27 mouse cellular contexts compared by ENCODE assay signal in genomic region chr19:60325612-60326011, GRCm38 (mm10).
DNase-seq lines count a peak whose midpoint lies in the region; ATAC-seq and TF ChIP-seq lines count a peak whose summit lies in the region.
"Had no signal": no experiment of that assay in that cellular context is flagged by ENCODE, and none has a peak within 500 bp of the region (broad histone marks: within the 10 kb centered on the region; RNA-seq: fewer than 3 reads in every experiment).

No protein-coding gene starts in this region.

- peak overlapping the region; percentile 32; the same call in 1 of the 2 replicates for H3K27ac ChIP-seq in hindbrain, embryonic 14.5 days
- H3K27ac ChIP-seq in hindbrain, embryonic 13.5 days, result no peak overlapping the region
- no peak overlapping the region for H3K27ac ChIP-seq in liver, adult 2 months (replicated peaks; ENCODE audit: insufficient read depth, low read depth, low read length)
- no peak overlapping the region for H3K27ac ChIP-seq in liver, embryonic 11.5 days (ENCODE audit: low read depth, low read length)
- no peak overlapping the region for H3K27ac ChIP-seq in liver, postnatal 0 days (ENCODE audit: low read depth)
- H3K27ac ChIP-seq in liver, embryonic 12.5 days, result no peak overlapping the region
- H3K27ac ChIP-seq: embryonic facial prominence, embryonic 13.5 days; embryonic facial prominence, embryonic 15.5 days; forebrain, embryonic 13.5 days; forebrain, embryonic 15.5 days had no signal

- no peak overlapping the region for H3K4me2 ChIP-seq in hindbrain, embryonic 14.5 days (replicated peaks)
- no peak overlapping the region for H3K4me2 ChIP-seq in hindbrain, embryonic 13.5 days
- no peak overlapping the region for H3K4me2 ChIP-seq in liver, embryonic 11.5 days
- H3K4me2 ChIP-seq in liver, postnatal 0 days (ENCODE audit: low read depth, low read length), result no peak overlapping the region
- no peak overlapping the region for H3K4me2 ChIP-seq in liver, embryonic 12.5 days
- H3K4me2 ChIP-seq: embryonic facial prominence, embryonic 13.5 days; embryonic facial prominence, embryonic 15.5 days; forebrain, embryonic 13.5 days; forebrain, embryonic 15.5 days had no signal

- no peaks in the 10 kb centered on the region for H3K9me3 ChIP-seq in hindbrain, embryonic 14.5 days (ENCODE audit: control insufficient read depth, low read length)
- H3K9me3 ChIP-seq in hindbrain, embryonic 13.5 days, result no peaks in the 10 kb centered on the region
- H3K9me3 ChIP-seq in liver, embryonic 11.5 days (ENCODE audit: control insufficient read depth, low read length), result no peaks in the 10 kb centered on the region
- no peaks in the 10 kb centered on the region for H3K9me3 ChIP-seq in liver, postnatal 0 days (ENCODE audit: low read length)
- H3K9me3 ChIP-seq in liver, embryonic 12.5 days (replicated peaks), result no peaks in the 10 kb centered on the region
- H3K9me3 ChIP-seq: embryonic facial prominence, embryonic 13.5 days; embryonic facial prominence, embryonic 15.5 days; forebrain, embryonic 13.5 days; forebrain, embryonic 15.5 days; G1E had no signal

- H3K79me2 ChIP-seq in liver, adult 2 months (ENCODE audit: control insufficient read depth, insufficient read depth, low read length), result no peaks in the 10 kb centered on the region

- H3K27me3 ChIP-seq in hindbrain, embryonic 14.5 days (ENCODE audit: control insufficient read depth, insufficient read depth, low read length), result no peaks in the 10 kb centered on the region
- no peaks in the 10 kb centered on the region for H3K27me3 ChIP-seq in hindbrain, embryonic 13.5 days
- H3K27me3 ChIP-seq in liver, adult 2 months (ENCODE audit: control insufficient read depth, insufficient read depth, low read length), result no peaks in the 10 kb centered on the region
- no peaks in the 10 kb centered on the region for H3K27me3 ChIP-seq in liver, embryonic 11.5 days (replicated peaks; ENCODE audit: control insufficient read depth, insufficient read depth, low read length)
- no peaks in the 10 kb centered on the region for H3K27me3 ChIP-seq in liver, postnatal 0 days (ENCODE audit: insufficient read depth, low read length)
- no peaks in the 10 kb centered on the region for H3K27me3 ChIP-seq in liver, embryonic 12.5 days (replicated peaks)
- H3K27me3 ChIP-seq: CH12.LX; embryonic facial prominence, embryonic 13.5 days; embryonic facial prominence, embryonic 15.5 days; forebrain, embryonic 13.5 days; forebrain, embryonic 15.5 days had no signal

- H3K9ac ChIP-seq in hindbrain, embryonic 14.5 days, result no peak overlapping the region
- H3K9ac ChIP-seq in hindbrain, embryonic 13.5 days, result no peak overlapping the region
- H3K9ac ChIP-seq in liver, adult 2 months (ENCODE audit: low read depth, low read length), result no peak overlapping the region
- no peak overlapping the region for H3K9ac ChIP-seq in liver, embryonic 11.5 days (ENCODE audit: low read depth, low read length)
- H3K9ac ChIP-seq in liver, postnatal 0 days (replicated peaks), result no peak overlapping the region
- no peak overlapping the region for H3K9ac ChIP-seq in liver, embryonic 12.5 days
- H3K9ac ChIP-seq: embryonic facial prominence, embryonic 13.5 days; embryonic facial prominence, embryonic 15.5 days; forebrain, embryonic 13.5 days; forebrain, embryonic 15.5 days had no signal

- no peak for TF ChIP-seq POLR2A in liver, adult 2 months (IDR thresholded peaks at IDR 0.05; ENCODE audit: extremely low read depth, insufficient read depth, low read length)

- no peaks in the 10 kb centered on the region for H3K36me3 ChIP-seq in hindbrain, embryonic 14.5 days (replicated peaks; ENCODE audit: control insufficient read depth, insufficient read depth)
- no peaks in the 10 kb centered on the region for H3K36me3 ChIP-seq in hindbrain, embryonic 13.5 days
- no peaks in the 10 kb centered on the region for H3K36me3 ChIP-seq in liver, adult 2 months (ENCODE audit: control insufficient read depth, insufficient read depth, low read length)
- no peaks in the 10 kb centered on the region for H3K36me3 ChIP-seq in liver, embryonic 11.5 days (ENCODE audit: control insufficient read depth, insufficient read depth, low read length)
- H3K36me3 ChIP-seq in liver, postnatal 0 days (replicated peaks; ENCODE audit: insufficient read depth, low read length), result no peaks in the 10 kb centered on the region
- no peaks in the 10 kb centered on the region for H3K36me3 ChIP-seq in liver, embryonic 12.5 days
- H3K36me3 ChIP-seq: embryonic facial prominence, embryonic 13.5 days; embryonic facial prominence, embryonic 15.5 days; forebrain, embryonic 15.5 days; G1E had no signal

- no peak for TF ChIP-seq CTCF in liver, adult 2 months (IDR thresholded peaks at IDR 0.05; ENCODE audit: low read depth, low read length)
- no peak for TF ChIP-seq CTCF in liver, postnatal 0 days (IDR thresholded peaks at IDR 0.05; ENCODE audit: low read depth)

- no peak for DNase-seq in hindbrain, embryonic 14.5 days (ENCODE audit: low spot score)
- peak; percentile 41 for DNase-seq in liver, adult 2 months (ENCODE audit: extremely low read depth, low read depth, low spot score)
- no peak for DNase-seq in liver, embryonic 11.5 days (ENCODE audit: low spot score)
- DNase-seq in liver, postnatal 0 days, result no peak
- no peak for DNase-seq in right cerebral cortex, postnatal 10 days (ENCODE audit: low spot score in 2 of 2)
- DNase-seq: adrenal gland, adult 2 months; adrenal gland, postnatal 10 days; adrenal gland, postnatal 25 days; B cell, adult 2 months; cerebellum, adult 11 months; cerebellum, adult 18-20 months; cerebellum, adult 8-10 months; cerebellum, adult 9-11 months; cerebellum, postnatal 14 days; cerebellum, postnatal 36 days; embryo, embryonic 11 days had no signal

- no peak for ATAC-seq in hindbrain, embryonic 14.5 days (ENCODE audit: low FRiP score)
- no peak for ATAC-seq in hindbrain, embryonic 13.5 days (ENCODE audit: low FRiP score)
- no peak for ATAC-seq in liver, embryonic 11.5 days (replicated peaks; ENCODE audit: low FRiP score)
- ATAC-seq in liver, postnatal 0 days, result peak; percentile 51; the same call in 1 of the 2 replicates
- no peak for ATAC-seq in liver, embryonic 12.5 days
- ATAC-seq: activated CD4-positive, CD25-positive, alpha-beta regulatory T cell, adult 4 months; CD4-positive, CD25-positive, alpha-beta regulatory T cell, adult 4 months; forebrain, embryonic 13.5 days; forebrain, embryonic 15.5 days; Patski had no signal

- H3K4me1 ChIP-seq in hindbrain, embryonic 14.5 days (replicated peaks; ENCODE audit: control insufficient read depth, insufficient read depth, low read length), result no peaks in the 10 kb centered on the region
- peaks cover 3% of the 10 kb centered on the region; the same call in 1 of the 2 replicates for H3K4me1 ChIP-seq in hindbrain, embryonic 13.5 days (replicated peaks)
- H3K4me1 ChIP-seq in liver, adult 2 months (ENCODE audit: control insufficient read depth, insufficient read depth, low read length), result no peaks in the 10 kb centered on the region
- H3K4me1 ChIP-seq in liver, embryonic 11.5 days (replicated peaks; ENCODE audit: control insufficient read depth, insufficient read depth, low read length), result no peaks in the 10 kb centered on the region
- no peaks in the 10 kb centered on the region for H3K4me1 ChIP-seq in liver, postnatal 0 days (ENCODE audit: insufficient read depth)
- no peaks in the 10 kb centered on the region for H3K4me1 ChIP-seq in liver, embryonic 12.5 days
- H3K4me1 ChIP-seq: embryonic facial prominence, embryonic 15.5 days had no signal

- H3K4me3 ChIP-seq in hindbrain, embryonic 14.5 days (replicated peaks; ENCODE audit: low read length), result no peak overlapping the region
- no peak overlapping the region for H3K4me3 ChIP-seq in hindbrain, embryonic 13.5 days
- H3K4me3 ChIP-seq in liver, adult 2 months (ENCODE audit: insufficient read depth, low read depth, low read length), result no peak overlapping the region
- no peak overlapping the region for H3K4me3 ChIP-seq in liver, embryonic 11.5 days (ENCODE audit: low read depth, low read length)
- H3K4me3 ChIP-seq in liver, postnatal 0 days (ENCODE audit: low read depth, low read length), result no peak overlapping the region
- no peak overlapping the region for H3K4me3 ChIP-seq in liver, embryonic 12.5 days
- H3K4me3 ChIP-seq: embryonic facial prominence, embryonic 13.5 days; embryonic facial prominence, embryonic 15.5 days; forebrain, embryonic 13.5 days; forebrain, embryonic 15.5 days had no signal

- no peak for TF ChIP-seq EP300 in liver, postnatal 0 days (IDR thresholded peaks at IDR 0.05; ENCODE audit: low read depth)
